Mouse (Mus musculus): ENCODE measurements around the gene Per3.

DNA sequence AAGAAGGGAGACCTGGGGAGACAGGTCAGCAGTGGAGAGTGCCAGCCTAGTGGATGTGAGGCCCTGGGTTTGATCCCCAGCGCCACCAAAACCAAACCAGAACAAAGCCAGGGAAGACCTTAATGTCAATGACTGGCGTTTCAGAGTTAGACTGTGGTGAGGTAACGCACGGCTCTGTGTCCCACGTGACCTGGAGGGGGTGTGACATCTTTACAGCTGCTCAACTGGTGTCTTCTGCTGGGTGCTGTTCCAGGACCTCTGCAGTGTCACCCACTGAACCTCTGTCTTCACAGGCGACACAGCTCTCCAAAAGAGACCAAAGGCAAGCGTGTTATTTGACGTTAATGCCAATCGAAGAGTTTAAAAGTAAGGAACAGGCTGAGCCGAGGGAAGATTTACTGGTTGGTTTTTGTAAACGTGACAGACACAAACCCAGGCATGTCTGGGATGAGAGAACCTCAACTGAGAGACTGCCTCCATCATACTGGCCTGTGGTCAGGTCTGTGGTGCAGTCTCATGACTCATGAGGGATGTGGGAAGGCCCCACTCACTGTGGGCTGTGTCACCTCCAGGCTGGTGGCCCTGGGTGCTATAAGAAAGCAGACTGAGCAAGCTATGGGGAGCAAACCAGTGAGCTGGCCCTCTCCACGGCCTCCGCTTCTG, 38.7 kb downstream of the Per3 start:
- TF ChIP-seq MYOG (IDR thresholded peaks at IDR 0.05; ENCODE audit: control insufficient read depth, extremely low read depth, insufficient read length): no peak
- TF ChIP-seq USF1 (IDR thresholded peaks at IDR 0.05; ENCODE audit: low read depth): peak; percentile 87
- TF ChIP-seq MAX (IDR thresholded peaks at IDR 0.05): no peak
- no peak for TF ChIP-seq CTCF (IDR thresholded peaks at IDR 0.05; ENCODE audit: control insufficient read depth, insufficient read depth, insufficient read length)
- TF ChIP-seq MYOD1 (IDR thresholded peaks at IDR 0.05; ENCODE audit: control insufficient read depth, insufficient read length, low read depth): no peak
- TF ChIP-seq CEBPB (IDR thresholded peaks at IDR 0.05; ENCODE audit: low read depth): no peak
- TF ChIP-seq FOSL1 (IDR thresholded peaks at IDR 0.05; ENCODE audit: insufficient read depth, low read length, poor library complexity, severe bottlenecking): peak; percentile 82

Data from C2C12 (cell line).